Mouse (Mus musculus): ENCODE measurements at regions not wholly inside any gene's neighbourhood (a gene's known extent, or its start where the extent isn't known, plus 50 kb on each side); places are given as distances from the start of the nearest gene placed in this dataset.

GRCm38 (mm10) chr17:83920225-83920624 lies 72.5 kb upstream of the Haao start:
- no peak for DNase-seq

- DNase-seq = no peak
Observed at GRCm38 (mm10) chr17:83918413-83919139, 70.8 kb upstream of the Haao start.

GRCm38 (mm10) chr17:83917781-83918180 lies 70.0 kb upstream of the Haao start:
- DNase-seq = no peak

- no peak for DNase-seq
Observed at GRCm38 (mm10) chr17:83916684-83917166, 69.0 kb upstream of the Haao start.

GRCm38 (mm10) chr17:83915034-83915433 lies 67.3 kb upstream of the Haao start:
- DNase-seq = no peak

GRCm38 (mm10) chr17:83914603-83915002 lies 66.8 kb upstream of the Haao start:
- no peak for DNase-seq

- no peak for DNase-seq
Observed at GRCm38 (mm10) chr17:83913711-83914415, 66.1 kb upstream of the Haao start.

GRCm38 (mm10) chr17:83912421-83912820 lies 64.7 kb upstream of the Haao start:
- no peak for DNase-seq

- DNase-seq = no peak
Observed at GRCm38 (mm10) chr17:83908811-83909210, 61.0 kb upstream of the Haao start.

- no peak for DNase-seq
Observed at GRCm38 (mm10) chr17:83907538-83907937, 59.8 kb upstream of the Haao start.

- no peak for DNase-seq
Observed at GRCm38 (mm10) chr17:83906751-83907537, 59.2 kb upstream of the Haao start.

- no peak for DNase-seq
Observed at GRCm38 (mm10) chr17:83903467-83903866, 55.7 kb upstream of the Haao start.

- no peak for DNase-seq
Observed at GRCm38 (mm10) chr17:83902523-83902922, 54.8 kb upstream of the Haao start.

GRCm38 (mm10) chr17:83902091-83902490 lies 54.3 kb upstream of the Haao start:
- DNase-seq = no peak

GRCm38 (mm10) chr17:83899588-83900152 lies 51.9 kb upstream of the Haao start:
- DNase-seq = no peak

- DNase-seq = no peak
Observed at GRCm38 (mm10) chr17:83898531-83898930, 50.8 kb upstream of the Haao start.

Measured in thymus, adult 18-20 months (tissue).